Mouse (Mus musculus) testis, adult 2 months (tissue): ENCODE results near the gene Fa2h.

Experiments used
- CTCF ChIP-seq: fragments of 200-500 bp; IDR thresholded peaks from 2 replicates; pipeline ENCODE4 v1.5.1; 2012; ENCODE audit warnings: low read depth, mild to moderate bottlenecking, inconsistent platforms, low read length, moderate library complexity; ENCODE audit not compliant: control insufficient read depth, insufficient read depth, insufficient replicate concordance
- POLR2A ChIP-seq: fragments of 200-500 bp; IDR thresholded peaks from 2 replicates; pipeline ENCODE4 v1.6.1; 2012; ENCODE audit warnings: low read depth, mild to moderate bottlenecking, inconsistent platforms, low read length, moderate library complexity; ENCODE audit not compliant: control insufficient read depth

GRCm38 (mm10) chr8:111300597-111301546, 92.8 kb downstream of the Fa2h start:
- no peak for TF ChIP-seq POLR2A
- no peak for TF ChIP-seq CTCF
